Mouse (Mus musculus) ovary, postnatal 14 days (tissue): ENCODE results near the gene Ensa.
A peak's percentile ranks its signal among the peaks of the same experiment; 100 is the strongest.
"Not testable (repeated sequence)": the region's sequence is repeated elsewhere in the genome, so short reads cannot be mapped to it uniquely, and the experiment has no call there.

ENCODE experiments used
- DNase-seq: peaks from one replicate; pipeline ENCODE4 v3.0.0; 2022; ENCODE audit warnings: low spot score

Ensa gene

GRCm38 (mm10) chr3:95645313-95646235, 20.8 kb downstream of the Ensa start:
- no peak for DNase-seq

DNA sequence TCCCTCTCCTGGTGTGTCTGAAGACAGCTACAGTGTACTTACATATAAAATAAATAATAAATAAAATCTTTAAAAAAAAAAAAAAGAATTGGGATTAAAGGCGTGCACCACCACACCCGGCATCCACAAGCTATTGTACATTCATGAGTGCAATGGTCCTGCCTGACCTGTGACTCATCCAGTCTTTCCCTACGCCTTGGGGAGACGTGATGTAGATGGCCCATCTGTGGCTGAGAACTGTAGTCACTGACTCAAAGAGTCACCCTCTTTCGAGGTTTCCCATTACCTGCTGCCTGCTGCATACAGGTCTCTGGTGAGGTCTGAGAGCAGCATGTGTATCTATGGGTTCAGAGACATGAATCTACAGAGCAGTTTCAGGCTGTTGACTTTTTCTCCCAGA, 23.2 kb downstream of the Ensa start:
- DNase-seq: no peak

DNA sequence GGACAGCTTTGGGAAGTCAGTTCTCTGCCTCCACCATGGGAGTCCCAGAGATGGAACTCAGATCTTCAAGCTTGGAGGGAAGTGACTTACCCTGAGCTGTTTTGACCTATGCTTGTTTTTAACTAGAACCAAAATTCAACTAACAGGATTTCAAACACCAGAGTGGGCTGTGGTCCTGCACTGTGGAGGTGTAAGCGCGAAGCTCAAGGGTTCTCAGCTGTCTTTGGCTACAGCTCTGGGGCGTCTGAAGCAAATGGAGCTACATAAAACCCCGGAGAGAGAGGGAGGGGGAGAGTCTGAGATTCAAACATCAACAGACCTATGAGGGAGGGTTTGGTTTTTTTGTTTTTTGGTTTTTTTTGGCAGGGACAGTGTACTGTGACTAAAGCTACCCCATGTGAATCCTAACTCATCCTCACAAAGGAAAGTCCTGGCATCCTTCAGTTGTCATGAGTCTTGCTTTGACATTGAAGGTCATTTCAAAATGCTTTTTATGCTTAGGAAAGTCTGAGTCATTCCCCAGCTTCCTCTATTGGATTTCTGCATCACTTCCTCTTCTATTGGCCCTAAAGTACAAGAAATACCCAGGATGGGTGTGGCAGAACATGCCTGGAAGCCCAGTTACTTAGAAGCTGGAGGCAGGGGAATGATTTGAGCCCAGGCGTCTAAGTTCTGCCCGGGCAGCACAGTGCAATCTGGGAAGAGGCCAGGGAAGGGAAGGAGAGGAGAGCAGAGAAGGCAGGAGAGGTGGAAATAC, 25.7 kb downstream of the Ensa start:
- DNase-seq: no peak

GRCm38 (mm10) chr3:95651033-95651373, 26.2 kb downstream of the Ensa start:
- no peak for DNase-seq

GRCm38 (mm10) chr3:95651391-95652203, 26.8 kb downstream of the Ensa start:
- no peak for DNase-seq

DNA sequence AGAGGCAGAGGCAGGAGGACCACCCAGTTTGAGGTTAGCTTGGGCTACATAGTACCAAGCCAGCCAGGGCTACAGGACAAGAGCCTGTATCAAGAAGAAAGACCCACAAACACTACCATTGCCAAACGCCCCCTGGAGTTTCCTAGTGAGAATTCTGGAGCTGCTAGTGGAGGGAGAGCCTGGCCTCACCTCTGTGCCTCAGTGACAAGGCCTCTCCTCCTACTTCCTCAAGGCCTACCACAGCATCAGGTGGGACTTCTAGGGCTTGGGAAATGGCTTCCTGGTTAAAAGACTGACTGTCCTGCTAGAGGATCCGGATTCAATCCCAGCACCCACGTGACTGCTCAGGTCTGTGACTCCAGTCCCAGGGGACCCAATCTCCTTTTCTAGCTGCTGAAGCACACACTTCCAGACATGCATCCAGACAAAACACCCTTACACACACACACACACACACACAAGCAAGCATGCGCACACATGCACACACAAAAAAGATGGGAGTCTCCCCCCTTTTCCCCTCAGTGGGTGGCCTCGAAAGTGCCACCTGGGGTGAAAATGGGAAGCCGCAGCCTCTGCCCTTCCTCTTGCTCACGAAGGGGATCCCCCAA, 27.5 kb downstream of the Ensa start:
- no peak for DNase-seq

DNA sequence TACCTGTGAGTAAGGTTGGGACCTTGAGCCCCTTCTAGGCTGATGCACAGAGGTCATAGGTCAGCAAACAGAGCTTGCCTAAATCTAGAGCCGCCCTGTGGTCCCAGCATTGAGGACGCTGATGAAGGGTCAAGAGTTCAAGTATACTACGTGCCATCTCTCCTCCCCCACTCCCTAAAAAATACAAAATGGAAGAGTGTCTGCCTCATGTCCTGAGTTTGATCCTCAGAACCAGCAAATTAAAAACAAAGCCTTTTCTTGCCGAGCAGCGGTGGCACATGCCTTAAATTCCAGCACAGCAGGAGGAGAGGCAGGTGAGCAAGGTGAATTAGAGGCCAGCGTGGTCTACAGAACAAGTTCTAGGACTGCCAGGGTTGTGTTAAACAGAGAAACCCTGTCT, 28.1 kb downstream of the Ensa start:
- no peak for DNase-seq

GRCm38 (mm10) chr3:95653473-95654034, 28.8 kb downstream of the Ensa start:
- no peak for DNase-seq

- not testable (repeated sequence) for DNase-seq
Observed at GRCm38 (mm10) chr3:95654371-95654770, 29.6 kb downstream of the Ensa start.

- DNase-seq: no peak
Observed at GRCm38 (mm10) chr3:95655437-95655836, 30.6 kb downstream of the Ensa start.

GRCm38 (mm10) chr3:95657108-95657507, 32.3 kb downstream of the Ensa start:
- no peak for DNase-seq

GRCm38 (mm10) chr3:95657711-95658110, 32.9 kb downstream of the Ensa start:
- no peak for DNase-seq

- peak; percentile 93 for DNase-seq
Observed at GRCm38 (mm10) chr3:95658236-95658867, 33.6 kb downstream of the Ensa start, which contains the start of gene Mcl1. TSS of gene Mcl1 (plus strand) at chr3:95658788.

DNA sequence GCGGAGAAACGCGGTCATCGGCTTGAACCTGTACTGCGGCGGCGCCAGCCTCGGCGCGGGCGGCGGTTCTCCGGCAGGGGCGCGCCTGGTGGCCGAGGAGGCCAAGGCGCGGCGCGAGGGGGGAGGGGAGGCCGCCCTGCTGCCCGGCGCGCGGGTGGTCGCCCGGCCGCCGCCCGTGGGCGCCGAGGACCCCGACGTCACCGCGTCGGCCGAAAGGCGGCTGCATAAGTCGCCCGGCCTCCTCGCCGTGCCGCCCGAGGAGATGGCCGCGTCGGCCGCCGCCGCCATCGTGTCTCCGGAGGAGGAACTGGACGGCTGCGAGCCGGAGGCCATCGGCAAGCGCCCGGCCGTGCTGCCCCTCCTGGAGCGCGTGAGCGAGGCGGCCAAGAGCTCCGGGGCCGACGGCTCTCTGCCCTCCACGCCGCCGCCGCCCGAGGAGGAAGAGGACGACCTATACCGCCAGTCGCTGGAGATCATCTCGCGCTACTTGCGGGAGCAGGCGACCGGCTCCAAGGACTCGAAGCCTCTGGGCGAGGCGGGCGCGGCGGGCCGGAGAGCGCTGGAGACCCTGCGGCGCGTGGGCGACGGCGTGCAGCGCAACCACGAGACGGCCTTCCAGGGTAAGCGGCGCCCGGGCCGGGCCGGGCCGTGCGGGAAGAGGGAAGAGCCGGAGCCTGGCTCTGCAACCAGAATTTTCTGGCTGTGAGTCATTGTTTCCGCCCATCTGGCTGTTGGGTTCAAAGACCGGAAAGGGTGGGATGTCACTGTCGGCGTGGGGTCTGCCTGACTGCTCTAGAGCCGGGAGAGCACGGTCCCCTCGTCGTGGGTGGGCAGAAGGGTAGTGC, 34.3 kb downstream of the Ensa start:
- peak; percentile 59 for DNase-seq

- no peak for DNase-seq
Observed at GRCm38 (mm10) chr3:95659948-95660347, 35.2 kb downstream of the Ensa start.

DNA sequence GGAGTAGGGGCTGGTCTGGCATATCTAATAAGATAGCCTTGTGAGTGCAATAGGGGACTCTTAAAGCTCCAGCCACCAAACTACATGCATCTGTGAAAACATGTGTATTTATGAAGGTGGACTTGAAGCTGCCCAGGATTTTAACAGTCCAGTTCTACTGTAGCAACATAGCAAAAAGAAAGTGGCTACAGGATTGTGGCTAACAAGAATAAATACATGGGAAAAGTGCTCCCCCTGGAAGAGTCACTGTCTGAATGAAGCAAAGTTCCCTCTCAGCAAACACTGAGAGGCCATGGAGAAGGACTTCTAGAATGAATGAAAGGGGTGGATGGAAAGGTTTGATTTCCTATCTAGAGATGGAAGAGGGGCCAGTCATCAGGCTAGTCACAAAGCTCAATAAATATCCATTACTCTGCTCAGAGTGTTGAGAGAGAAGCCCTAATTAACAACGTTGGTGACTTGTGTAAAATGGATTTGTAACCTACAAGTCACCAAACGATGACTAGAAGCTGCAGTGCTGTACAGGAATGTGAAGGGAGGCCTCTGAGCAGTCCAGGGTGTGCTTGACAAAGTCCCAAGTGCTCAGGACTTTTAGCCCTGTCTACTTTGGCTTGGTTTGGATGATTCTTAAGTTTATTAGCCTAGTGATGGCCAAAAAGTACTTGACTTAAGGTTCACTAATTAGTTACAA, 36.1 kb downstream of the Ensa start:
- no peak for DNase-seq

DNA sequence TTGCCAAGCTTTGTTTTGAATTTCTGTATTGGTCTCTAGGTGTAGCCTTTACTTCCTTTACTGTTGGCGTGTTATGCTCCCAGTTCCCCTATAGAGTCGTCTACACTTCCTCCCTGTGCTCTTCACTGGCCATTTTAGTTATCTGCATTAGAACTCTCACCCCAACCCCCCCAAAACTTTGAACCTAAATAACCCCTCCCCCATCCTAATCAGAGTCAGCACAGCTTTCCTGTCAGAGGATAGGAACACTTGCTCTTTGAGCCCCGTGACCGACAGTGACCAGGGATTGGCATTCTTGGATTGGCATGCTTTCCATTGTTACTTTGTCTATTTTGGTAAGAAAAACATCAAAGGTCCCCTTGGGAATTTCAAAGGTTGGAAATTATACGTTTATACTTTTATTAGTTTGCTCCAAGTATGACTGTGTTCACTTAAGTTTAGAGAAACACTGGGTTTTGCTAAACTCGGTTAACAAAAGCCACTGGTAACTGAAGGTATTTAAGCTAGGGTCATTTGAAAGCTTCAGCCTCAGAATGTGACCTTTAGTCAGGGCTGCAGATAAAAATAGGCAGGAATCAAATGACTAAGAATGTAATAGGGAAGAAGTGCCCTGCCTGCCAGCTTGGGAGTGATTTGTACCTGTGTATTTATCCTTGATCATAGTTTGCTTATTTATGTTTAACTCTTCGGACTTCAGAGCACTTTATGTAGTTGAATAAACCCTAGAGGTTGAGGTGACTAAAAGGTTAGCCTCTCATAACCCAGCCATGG, 37.3 kb downstream of the Ensa start:
- DNase-seq: no peak

GRCm38 (mm10) chr3:95662724-95663449, 38.1 kb downstream of the Ensa start:
- no peak for DNase-seq
